Mouse (Mus musculus) heart, embryonic 12.5 days (tissue): ENCODE measurements around the gene Adgrl3. TPM values are rescaled to one million over a fixed set of nuclear protein-coding genes. Genes with fewer than 3 reads are reported as not detected.

ENCODE experiments used
- ATAC-seq: fragments of 200-750 bp; cut with Nextera tagmentation; 2 replicates; pipeline ENCODE4 v1.8.0; 2017; ENCODE audit warnings: moderate TSS enrichment, moderate library complexity; ENCODE audit not compliant: insufficient number of reproducible peaks, low FRiP score
- H3K27ac ChIP-seq: fragments of 300-500 bp; sonication (generic); 2 replicates; pipeline ENCODE4 v1.5.1; 2016; ENCODE audit warnings: mild to moderate bottlenecking, moderate library complexity; ENCODE audit not compliant: poor library complexity, severe bottlenecking
- H3K27me3 ChIP-seq: fragments of 300-500 bp; sonication (generic); replicated peaks from 2 replicates; pipeline ENCODE4 v1.6.1; 2016; ENCODE audit warnings: mild to moderate bottlenecking, moderate library complexity
- H3K36me3 ChIP-seq: fragments of 300-500 bp; sonication (generic); 2 replicates; pipeline ENCODE4 v1.6.1; 2016; ENCODE audit warnings: mild to moderate bottlenecking, moderate library complexity
- H3K4me1 ChIP-seq: fragments of 300-500 bp; sonication (generic); replicated peaks from 2 replicates; pipeline ENCODE4 v1.6.1; 2016; ENCODE audit warnings: mild to moderate bottlenecking
- H3K4me2 ChIP-seq: fragments of 300-500 bp; sonication (generic); 2 replicates; pipeline ENCODE4 v1.6.1; 2016; ENCODE audit warnings: mild to moderate bottlenecking, moderate library complexity
- H3K4me3 ChIP-seq: fragments of 300-500 bp; sonication (generic); 2 replicates; pipeline ENCODE4 v1.5.1; 2016; ENCODE audit warnings: mild to moderate bottlenecking
- H3K9ac ChIP-seq: fragments of 300-500 bp; sonication (generic); 2 replicates; pipeline ENCODE4 v1.6.1; 2016; ENCODE audit warnings: mild to moderate bottlenecking, moderate library complexity
- H3K9me3 ChIP-seq: fragments of 300-500 bp; sonication (generic); replicated peaks from 2 replicates; pipeline ENCODE4 v1.6.1; 2016; ENCODE audit warnings: mild to moderate bottlenecking, moderate library complexity
- WGBS: fragments of 180-500 bp; shearing (Covaris S2); methylation state at CpG from one replicate; pipeline ENCODE4 v1.1.7; 2016; 5-methylcytosine and 5-hydroxymethylcytosine counted together
- polyA plus RNA-seq: library from polyadenylated mRNA; unstranded; fragments of >200 nt; fragmentation: Nextera tagmentation; extraction: Ambion mirVana; gene quantifications from 2 replicates; pipeline ENCODE4 v1.2.1, GENCODE M21; 2016

The Adgrl3 gene
- polyA plus RNA-seq, 1 experiment from 2014 or later, result 9.2 TPM

DNA sequence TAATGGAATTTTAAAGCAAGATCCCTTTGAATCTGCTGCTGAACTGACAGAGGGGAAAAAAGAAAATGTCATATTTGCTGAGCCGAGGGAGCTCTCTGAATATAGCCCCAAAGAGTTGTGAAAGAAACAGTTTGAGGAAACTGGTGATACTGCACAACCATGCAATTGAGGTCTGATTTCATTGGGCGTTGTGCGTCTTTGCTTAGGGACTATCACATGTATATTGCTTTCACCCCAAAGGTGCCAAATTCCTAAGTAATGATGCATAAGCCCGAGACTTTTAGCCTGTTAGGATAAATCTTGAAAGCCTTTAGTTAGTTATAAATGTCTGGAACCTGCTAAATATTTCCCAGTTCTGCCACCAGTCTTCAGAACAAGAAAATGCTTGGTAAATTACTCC is 594.7 kb downstream of the Adgrl3 start:
- Histone ChIP-seq H3K9me3 (no peaks in the 10 kb centered on the region), H3K4me3 (no peak overlapping the region), H3K9ac (no peak overlapping the region), H3K27me3 (no peaks in the 10 kb centered on the region), H3K36me3 (no peaks in the 10 kb centered on the region), H3K4me1 (0 out of 2 replicates have a peak, but pooled peaks cover 4% of the 10 kb centered on the region), H3K27ac (no peak overlapping the region), H3K4me2 (no peak overlapping the region)
- WGBS, result 55% methylated on average over 4 of the region's 4 CpGs
- no peak for ATAC-seq

DNA sequence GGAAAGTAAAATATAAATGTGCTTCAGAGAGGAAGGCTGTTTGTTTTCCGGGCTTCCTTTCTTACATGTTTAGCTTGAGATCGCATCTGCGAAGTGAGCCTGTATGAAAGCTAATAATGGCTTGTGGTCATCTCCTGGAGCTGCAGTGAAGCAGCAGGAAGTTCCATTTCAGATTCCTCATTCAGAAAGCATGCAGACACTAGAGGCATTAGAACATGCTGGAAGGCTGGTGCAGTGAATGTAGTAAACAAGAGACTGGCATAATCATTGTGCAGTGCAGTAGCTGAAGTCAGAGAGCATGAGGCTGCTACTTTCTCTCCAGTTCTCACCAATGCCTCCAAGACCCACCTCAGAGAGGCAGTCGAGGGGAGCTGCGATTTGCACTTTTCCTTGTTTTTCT is 601.2 kb downstream of the Adgrl3 start:
- Histone ChIP-seq H3K9ac (no peak overlapping the region), H3K36me3 (no peaks in the 10 kb centered on the region), H3K4me1 (no peaks in the 10 kb centered on the region), H3K27ac (no peak overlapping the region), H3K27me3 (no peaks in the 10 kb centered on the region), H3K4me2 (no peak overlapping the region), H3K9me3 (no peaks in the 10 kb centered on the region), H3K4me3 (no peak overlapping the region)
- ATAC-seq, result no peak
- 69% methylated on average over 5 of the region's 5 CpGs for WGBS

DNA sequence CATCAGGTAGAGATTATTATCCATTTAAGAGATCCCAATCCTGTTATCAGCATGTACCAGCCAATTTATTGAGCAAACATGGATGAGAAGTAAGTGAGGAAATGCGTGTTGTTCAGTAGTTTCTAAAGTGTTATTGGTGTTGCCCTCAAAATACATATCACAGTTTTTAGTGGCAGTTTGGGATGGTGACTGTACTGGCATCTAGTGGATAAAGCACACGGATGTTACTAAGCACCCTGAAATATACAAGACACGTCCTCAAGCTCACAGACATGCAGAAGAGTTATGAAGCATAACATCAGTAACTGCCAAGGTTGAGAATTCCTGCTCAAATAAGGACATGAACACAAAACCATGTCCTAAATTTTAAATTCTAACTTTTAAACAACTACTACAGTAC is 601.8 kb downstream of the Adgrl3 start:
- Histone ChIP-seq H3K9me3 (no peaks in the 10 kb centered on the region), H3K27ac (no peak overlapping the region), H3K27me3 (no peaks in the 10 kb centered on the region), H3K9ac (no peak overlapping the region), H3K4me3 (no peak overlapping the region), H3K36me3 (no peaks in the 10 kb centered on the region), H3K4me1 (no peaks in the 10 kb centered on the region), H3K4me2 (no peak overlapping the region)
- ATAC-seq, result no peak
- 75% methylated on average over 3 of the region's 3 CpGs for WGBS

DNA sequence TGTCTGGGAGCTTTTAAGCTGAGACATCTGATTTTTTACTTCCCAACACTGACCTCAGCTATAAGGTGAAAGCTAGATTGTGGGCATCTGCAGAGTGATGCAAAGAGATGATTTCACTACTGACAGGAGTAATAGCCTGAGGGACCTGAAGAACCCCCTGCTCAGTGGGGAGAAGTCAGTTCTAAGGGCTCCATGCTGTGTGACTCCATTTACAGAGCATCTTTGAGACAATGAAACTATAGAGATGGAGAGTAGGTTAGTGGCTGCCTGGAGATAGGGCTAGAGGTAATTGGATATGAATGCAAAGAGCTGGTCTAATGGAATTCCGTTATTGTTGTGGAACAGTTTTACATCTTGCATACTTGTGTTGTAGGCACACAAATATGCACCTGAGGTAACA is 603.9 kb downstream of the Adgrl3 start:
- H3K9ac ChIP-seq, result no peak overlapping the region
- 45% methylated on average over 1 of the region's 1 CpGs for WGBS
- ATAC-seq, result no peak
- no peaks in the 10 kb centered on the region for H3K27me3 ChIP-seq
- no peaks in the 10 kb centered on the region for H3K36me3 ChIP-seq
- H3K9me3 ChIP-seq, result no peaks in the 10 kb centered on the region
- no peaks in the 10 kb centered on the region for H3K4me1 ChIP-seq
- H3K4me3 ChIP-seq, result no peak overlapping the region
- no peak overlapping the region for H3K27ac ChIP-seq
- H3K4me2 ChIP-seq, result no peak overlapping the region

DNA sequence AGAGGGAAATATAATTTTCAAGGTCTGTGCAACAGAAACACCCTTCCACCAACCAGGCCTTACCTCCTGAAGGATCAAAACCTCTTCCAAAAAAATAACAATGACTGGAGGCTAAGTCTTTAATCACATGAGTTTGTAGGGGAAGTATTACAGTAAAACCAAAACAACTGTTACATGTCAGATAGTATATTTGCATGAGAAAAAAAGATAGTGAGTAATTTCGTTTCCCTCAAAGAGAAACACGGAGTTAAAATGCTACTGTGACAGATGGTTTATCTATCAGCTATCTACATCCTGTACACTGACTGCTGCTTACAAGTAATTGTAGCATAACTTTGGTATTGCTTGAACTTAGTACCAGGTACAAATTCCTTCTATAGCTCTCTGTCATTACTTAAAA is 616.2 kb downstream of the Adgrl3 start:
- Histone ChIP-seq H3K27me3 (no peaks in the 10 kb centered on the region), H3K4me3 (no peak overlapping the region), H3K9me3 (no peaks in the 10 kb centered on the region), H3K36me3 (no peaks in the 10 kb centered on the region), H3K4me2 (no peak overlapping the region), H3K27ac (no peak overlapping the region), H3K9ac (no peak overlapping the region), H3K4me1 (no peaks in the 10 kb centered on the region)
- WGBS, result 52% methylated on average over 2 of the region's 2 CpGs
- no peak for ATAC-seq

DNA sequence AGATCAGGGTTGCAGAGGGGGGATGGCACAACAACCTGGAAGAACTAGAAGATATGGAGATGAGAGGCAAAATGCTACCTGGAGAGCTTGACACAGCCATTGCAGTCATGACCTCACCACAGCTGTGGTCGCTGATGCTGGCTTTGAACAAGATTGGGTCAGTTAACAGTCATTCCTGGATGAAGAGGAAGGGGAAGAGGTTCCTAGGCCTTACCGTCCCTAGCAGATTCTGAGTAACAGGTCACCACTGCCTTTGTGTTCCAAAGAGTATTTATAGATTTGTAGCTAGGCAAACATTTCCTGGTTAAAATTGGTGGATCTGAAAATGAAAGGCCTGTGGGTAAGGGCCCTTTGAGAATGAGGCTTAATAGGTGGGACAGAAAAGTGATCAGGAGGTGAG is 618.5 kb downstream of the Adgrl3 start:
- Histone ChIP-seq H3K9ac (no peak overlapping the region), H3K36me3 (no peaks in the 10 kb centered on the region), H3K4me2 (no peak overlapping the region), H3K4me3 (no peak overlapping the region), H3K27me3 (no peaks in the 10 kb centered on the region), H3K9me3 (no peaks in the 10 kb centered on the region), H3K27ac (no peak overlapping the region), H3K4me1 (no peaks in the 10 kb centered on the region)
- WGBS, result 77% methylated on average over 2 of the region's 2 CpGs
- no peak for ATAC-seq

DNA sequence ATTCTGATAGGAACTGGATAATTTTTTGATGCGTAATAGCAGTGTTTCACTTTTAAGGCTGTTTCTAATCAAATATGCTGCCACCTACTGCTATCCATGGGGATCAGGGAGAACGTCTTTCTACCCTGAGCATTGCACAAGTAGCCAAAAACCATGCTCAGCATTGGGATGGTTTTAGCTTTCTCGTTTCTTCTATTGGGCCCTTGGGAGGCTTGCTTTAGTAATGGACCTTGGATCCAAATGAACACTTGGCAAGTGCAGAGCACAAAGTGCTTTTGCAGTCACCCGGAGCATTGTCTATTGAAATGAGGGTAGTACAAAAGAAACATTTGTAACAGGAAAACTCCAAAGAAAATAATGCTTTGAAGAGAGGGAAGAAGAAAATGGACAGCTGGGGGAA is 620.2 kb downstream of the Adgrl3 start:
- Histone ChIP-seq H3K4me2 (no peak overlapping the region), H3K4me3 (no peak overlapping the region), H3K36me3 (no peaks in the 10 kb centered on the region), H3K27ac (no peak overlapping the region), H3K27me3 (no peaks in the 10 kb centered on the region), H3K9ac (no peak overlapping the region), H3K9me3 (no peaks in the 10 kb centered on the region), H3K4me1 (no peaks in the 10 kb centered on the region)
- WGBS, result 64% methylated on average over 4 of the region's 4 CpGs
- no peak for ATAC-seq

DNA sequence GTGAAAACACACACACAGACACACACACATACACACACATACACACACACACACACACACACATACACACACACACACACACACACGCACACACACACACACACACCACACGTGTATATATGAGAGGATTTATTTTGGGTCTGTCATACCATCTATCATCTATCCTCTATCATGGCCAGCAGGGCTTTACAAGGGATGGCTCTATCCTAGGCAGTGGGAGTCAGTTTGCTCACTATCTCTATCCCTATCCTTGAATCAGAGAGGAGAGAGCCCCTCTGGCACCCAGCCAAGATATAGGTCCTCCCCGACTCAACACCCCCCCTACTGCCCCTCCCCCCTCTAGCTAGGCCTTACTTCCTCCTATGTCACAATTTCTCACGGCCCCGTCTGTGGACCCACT is 625.6 kb downstream of the Adgrl3 start:
- Histone ChIP-seq H3K4me1 (no peaks in the 10 kb centered on the region), H3K36me3 (no peaks in the 10 kb centered on the region), H3K4me2 (no peak overlapping the region), H3K9ac (no peak overlapping the region), H3K4me3 (no peak overlapping the region), H3K9me3 (no peaks in the 10 kb centered on the region), H3K27ac (no peak overlapping the region), H3K27me3 (no peaks in the 10 kb centered on the region)
- no peak for ATAC-seq
- WGBS, result 80% methylated on average over 5 of the region's 5 CpGs

DNA sequence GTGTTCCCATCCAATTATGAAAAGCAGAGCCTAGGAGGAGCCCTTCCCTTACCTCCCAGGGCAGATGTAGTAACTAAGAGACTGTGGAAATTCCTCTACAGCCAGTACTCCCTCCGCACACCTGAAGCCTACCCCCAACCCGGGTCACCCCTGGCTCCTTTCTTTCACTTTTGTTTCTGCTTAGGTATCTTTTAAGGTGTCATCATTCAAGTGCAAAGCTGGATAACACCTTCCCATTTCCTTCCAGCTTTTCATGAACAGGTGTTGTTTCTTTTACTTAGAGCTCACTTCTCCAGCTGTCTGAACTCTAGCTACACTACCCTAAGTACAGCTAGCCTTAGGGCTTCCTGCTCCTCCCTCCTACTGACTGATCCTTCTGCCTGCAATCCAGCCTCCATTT is 634.0 kb downstream of the Adgrl3 start:
- no peaks in the 10 kb centered on the region for H3K9me3 ChIP-seq
- no peak overlapping the region for H3K4me3 ChIP-seq
- WGBS, result 55% methylated on average over 2 of the region's 2 CpGs
- no peak overlapping the region for H3K4me2 ChIP-seq
- no peaks in the 10 kb centered on the region for H3K27me3 ChIP-seq
- no peak overlapping the region for H3K9ac ChIP-seq
- no peaks in the 10 kb centered on the region for H3K36me3 ChIP-seq
- no peaks in the 10 kb centered on the region for H3K4me1 ChIP-seq
- no peak overlapping the region for H3K27ac ChIP-seq
- ATAC-seq, result no peak

DNA sequence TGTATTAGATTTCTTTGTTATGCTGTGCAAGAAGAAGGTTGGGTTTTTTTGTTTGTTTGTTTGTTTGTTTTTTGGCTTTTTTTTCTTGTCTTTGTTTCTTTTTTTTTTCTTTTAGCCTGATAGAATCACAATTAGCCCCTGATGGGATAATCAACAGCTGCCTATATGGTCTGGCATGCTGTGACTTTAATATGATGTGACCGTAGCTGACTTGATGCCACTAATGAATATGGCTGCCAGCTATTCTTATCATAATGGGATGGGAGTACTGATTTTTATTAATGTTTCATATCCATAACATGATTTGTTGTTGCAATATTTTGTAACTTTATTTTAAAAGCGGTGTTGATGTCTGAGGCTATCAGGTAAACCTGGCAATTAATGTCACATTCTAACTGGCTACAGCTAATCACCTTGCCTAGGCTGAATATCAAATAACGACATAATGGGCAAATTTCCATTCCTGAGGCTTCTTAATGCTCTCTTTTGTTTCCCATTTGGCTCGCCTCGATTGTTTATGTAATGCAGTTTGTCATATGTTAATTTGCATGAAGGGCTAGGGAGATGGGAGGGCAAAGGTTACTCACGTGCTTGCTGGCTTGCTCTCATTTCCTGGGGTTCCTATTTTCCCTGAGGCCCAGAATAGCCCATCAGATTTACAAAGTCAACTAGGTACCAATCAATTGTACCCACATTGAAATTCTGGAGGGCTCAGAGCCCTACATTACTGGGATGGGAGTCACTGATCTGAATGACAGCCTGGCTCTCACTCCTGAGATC is 641.9 kb downstream of the Adgrl3 start:
- Histone ChIP-seq H3K36me3 (0 out of 2 replicates have a peak, but pooled peaks cover 1% of the 10 kb centered on the region), H3K9me3 (peaks cover 1% of the 10 kb centered on the region; the same call in 1 of the 2 replicates), H3K27me3 (no peaks in the 10 kb centered on the region), H3K4me3 (no peak overlapping the region), H3K4me1 (no peaks in the 10 kb centered on the region), H3K9ac (no peak overlapping the region), H3K4me2 (no peak overlapping the region), H3K27ac (no peak overlapping the region)
- no peak for ATAC-seq
- 63% methylated on average over 6 of the region's 6 CpGs for WGBS

DNA sequence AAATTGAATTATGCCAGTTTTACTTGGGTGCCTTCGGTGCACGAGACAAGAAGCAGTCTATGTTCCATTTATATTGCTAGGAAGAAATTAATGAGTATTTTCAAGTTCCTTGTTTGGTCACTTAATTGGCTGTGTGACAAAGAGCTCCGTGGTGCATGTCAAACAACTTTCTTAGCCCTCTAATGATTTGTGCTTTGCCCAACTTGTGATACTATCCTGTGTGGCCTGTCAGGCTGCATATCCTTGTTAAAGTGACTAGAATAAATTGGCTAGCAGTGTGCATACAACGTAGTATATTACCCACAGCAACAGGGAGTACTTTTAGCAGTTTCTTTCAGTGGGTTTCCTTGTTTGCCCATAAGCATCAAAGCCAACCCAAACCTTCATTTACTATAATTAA is 651.1 kb downstream of the Adgrl3 start:
- Histone ChIP-seq H3K4me3 (no peak overlapping the region), H3K4me1 (no peaks in the 10 kb centered on the region), H3K4me2 (no peak overlapping the region), H3K27ac (no peak overlapping the region), H3K36me3 (0 out of 2 replicates have a peak, but pooled peaks cover 3% of the 10 kb centered on the region), H3K9ac (no peak overlapping the region), H3K27me3 (no peaks in the 10 kb centered on the region), H3K9me3 (peaks cover 3% of the 10 kb centered on the region)
- ATAC-seq, result no peak
- 73% methylated on average over 4 of the region's 4 CpGs for WGBS
